Mouse (Mus musculus) MEL (cell line): ENCODE measurements at regions not wholly inside any gene's neighbourhood (a gene's known extent, or its start where the extent isn't known, plus 50 kb on each side); places are given as distances from the start of the nearest gene placed in this dataset.

ENCODE experiments used
- DNase-seq: peaks from one replicate; pipeline ENCODE4 v3.0.0; 2011; ENCODE audit warnings: low read depth, low spot score
- H3K27ac ChIP-seq: 2 replicates; pipeline ENCODE4 v1.5.1; 2012; ENCODE audit warnings: low read depth, mild to moderate bottlenecking, control low read depth, low read length, moderate library complexity; ENCODE audit not compliant: control insufficient read depth
- H3K27me3 ChIP-seq, 2 experiments: fragments of 150-350 bp in 1 of 2; sonication (generic) in 1 of 2; 2 replicates each; pipeline ENCODE4 v1.6.1; 2012; ENCODE audit warnings: low read length in 2 of 2, mild to moderate bottlenecking in 2 of 2, improper control_type of control experiment in 1 of 2, moderate library complexity in 1 of 2; ENCODE audit not compliant: insufficient read depth in 2 of 2, control insufficient read depth in 1 of 2
- H3K36me3 ChIP-seq, 2 experiments: 2 replicates each; pipeline ENCODE4 v1.6.1; 2012 to 2014; ENCODE audit warnings: low read length in 2 of 2, improper control_type of control experiment in 1 of 2, inconsistent platforms in 1 of 2, mild to moderate bottlenecking in 1 of 2; ENCODE audit not compliant: insufficient read depth in 2 of 2, control insufficient read depth in 1 of 2
- H3K4me1 ChIP-seq, 2 experiments: fragments of 150-350 bp in 1 of 2; sonication (generic) in 1 of 2; 2 replicates each; pipeline ENCODE4 v1.6.1; 2012; ENCODE audit warnings: low read length in 2 of 2, improper control_type of control experiment in 1 of 2, mild to moderate bottlenecking in 1 of 2; ENCODE audit not compliant: insufficient read depth in 2 of 2, control insufficient read depth in 1 of 2
- H3K4me3 ChIP-seq, 2 experiments: fragments of 150-350 bp in 1 of 2; sonication (generic) in 1 of 2; 2 replicates each; pipeline ENCODE4 v1.5.1; 2012; ENCODE audit warnings: low read depth in 2 of 2, low read length in 2 of 2, mild to moderate bottlenecking in 2 of 2, moderate library complexity in 2 of 2, control low read depth in 1 of 2, improper control_type of control experiment in 1 of 2; ENCODE audit not compliant: control insufficient read depth in 1 of 2, insufficient read depth in 1 of 2
- H3K79me2 ChIP-seq: 2 replicates; pipeline ENCODE4 v1.6.1; 2012; ENCODE audit warnings: mild to moderate bottlenecking, low read length, moderate library complexity; ENCODE audit not compliant: control insufficient read depth, poor library complexity, insufficient read depth
- H3K9ac ChIP-seq: 2 replicates; pipeline ENCODE4 v1.6.1; 2012; ENCODE audit warnings: low read depth, mild to moderate bottlenecking, control low read depth, low read length, moderate library complexity; ENCODE audit not compliant: control insufficient read depth, poor library complexity, severe bottlenecking
- H3K9me3 ChIP-seq: fragments of 150-350 bp; sonication (generic); replicated peaks from 2 replicates; pipeline ENCODE4 v1.6.1; 2012; ENCODE audit warnings: mild to moderate bottlenecking, low read length, improper control_type of control experiment, moderate library complexity; ENCODE audit not compliant: insufficient read depth
- BHLHE40 ChIP-seq: IDR thresholded peaks from 2 replicates; pipeline ENCODE4 v1.6.1; 2012; ENCODE audit warnings: low read depth, mild to moderate bottlenecking, inconsistent platforms, low read length, improper control_type of control experiment, borderline replicate concordance
- CHD1 ChIP-seq: IDR thresholded peaks from 2 replicates; pipeline ENCODE4 v1.6.1; 2012; ENCODE audit warnings: low read depth, mild to moderate bottlenecking, inconsistent platforms, low read length, improper control_type of control experiment
- CTCF ChIP-seq, 3 experiments: IDR thresholded peaks in 2 of 3; conservative IDR thresholded peaks in 1 of 3; 2 replicates each; pipeline ENCODE4 v1.5.1; 2011 to 2012; ENCODE audit warnings: low read length in 3 of 3, low read depth in 2 of 3, mild to moderate bottlenecking in 2 of 3, improper control_type of control experiment in 1 of 3, inconsistent platforms in 1 of 3, mixed read lengths in 1 of 3, moderate library complexity in 1 of 3; ENCODE audit not compliant: control insufficient read depth in 1 of 3, insufficient read depth in 1 of 3, poor library complexity in 1 of 3, severe bottlenecking in 1 of 3
- EP300 ChIP-seq, 2 experiments: IDR thresholded peaks; 2 replicates each; pipeline ENCODE4 v1.6.1; 2011; ENCODE audit warnings: improper control_type of control experiment in 2 of 2, low read length in 2 of 2, low read depth in 1 of 2, mild to moderate bottlenecking in 1 of 2
- ETS1 ChIP-seq: IDR thresholded peaks from 2 replicates; pipeline ENCODE4 v1.6.1; 2012; ENCODE audit warnings: low read depth, mild to moderate bottlenecking, inconsistent platforms, low read length, improper control_type of control experiment, moderate library complexity
- GABPA ChIP-seq: IDR thresholded peaks from 2 replicates; pipeline ENCODE4 v1.6.1; 2012; ENCODE audit warnings: low read depth, mild to moderate bottlenecking, inconsistent platforms, low read length, improper control_type of control experiment, moderate library complexity
- KAT2A ChIP-seq: conservative IDR thresholded peaks from 2 replicates; pipeline ENCODE4 v1.6.1; 2012; ENCODE audit warnings: low read depth, low read length, improper control_type of control experiment, inconsistent platforms
- MYC ChIP-seq: IDR thresholded peaks from 2 replicates; pipeline ENCODE4 v1.6.1; 2011; ENCODE audit warnings: low read depth, mild to moderate bottlenecking, low read length, improper control_type of control experiment, moderate library complexity
- NELFE ChIP-seq: IDR thresholded peaks from 2 replicates; pipeline ENCODE4 v1.6.1; 2011; ENCODE audit warnings: low read depth, low read length, improper control_type of control experiment
- POLR2A ChIP-seq, 2 experiments: IDR thresholded peaks; 2 replicates each; pipeline ENCODE4 v1.6.1; 2011 to 2012; ENCODE audit warnings: low read length in 2 of 2, mild to moderate bottlenecking in 2 of 2, control low read depth in 1 of 2, improper control_type of control experiment in 1 of 2, low read depth in 1 of 2, moderate library complexity in 1 of 2; ENCODE audit not compliant: control insufficient read depth in 1 of 2, insufficient read depth in 1 of 2, poor library complexity in 1 of 2
- POLR2AphosphoS5 ChIP-seq: IDR thresholded peaks from 2 replicates; pipeline ENCODE4 v1.6.1; 2012; ENCODE audit warnings: low read depth, borderline replicate concordance, mild to moderate bottlenecking, inconsistent platforms, low read length, moderate library complexity, mixed read lengths
- RAD21 ChIP-seq: IDR thresholded peaks from 2 replicates; pipeline ENCODE4 v1.6.1; 2011; ENCODE audit warnings: mild to moderate bottlenecking, low read depth, low read length, improper control_type of control experiment
- RCOR1 ChIP-seq: IDR thresholded peaks from 2 replicates; pipeline ENCODE4 v1.6.1; 2012; ENCODE audit warnings: low read depth, mild to moderate bottlenecking, inconsistent platforms, low read length, improper control_type of control experiment
- SIN3A ChIP-seq: IDR thresholded peaks from 2 replicates; pipeline ENCODE4 v1.6.1; 2012; ENCODE audit warnings: low read length, improper control_type of control experiment, inconsistent platforms
- TAL1 ChIP-seq: IDR thresholded peaks from 2 replicates; pipeline ENCODE4 v1.6.1; 2012; ENCODE audit warnings: mild to moderate bottlenecking, inconsistent platforms, low read length, moderate library complexity, mixed read lengths
- UBTF ChIP-seq: IDR thresholded peaks from 2 replicates; pipeline ENCODE4 v1.6.1; 2012; ENCODE audit warnings: low read depth, mild to moderate bottlenecking, inconsistent platforms, low read length, improper control_type of control experiment, moderate library complexity, borderline replicate concordance; ENCODE audit not compliant: insufficient read depth
- USF1 ChIP-seq: IDR thresholded peaks from 2 replicates; pipeline ENCODE4 v1.6.1; 2014; ENCODE audit warnings: low read depth, mild to moderate bottlenecking, inconsistent platforms, low read length, improper control_type of control experiment, moderate library complexity
- ZMIZ1 ChIP-seq: IDR thresholded peaks from 2 replicates; pipeline ENCODE4 v1.6.1; 2012; ENCODE audit warnings: low read depth, mild to moderate bottlenecking, inconsistent platforms, low read length, improper control_type of control experiment, moderate library complexity

GRCm38 (mm10) chr15:10770410-10771310 is 56.2 kb upstream of the Rai14 start:
- no peaks in the 10 kb centered on the region for H3K27me3 ChIP-seq
- peaks cover 0 to 6% of the 10 kb centered on the region in 2 experiments; a peak in 2 of 4 replicates for H3K4me1 ChIP-seq
- H3K4me3 ChIP-seq: no peak overlapping the region
- no peak overlapping the region for H3K9ac ChIP-seq
- no peaks in the 10 kb centered on the region for H3K79me2 ChIP-seq
- no peak for TF ChIP-seq CHD1
- no peak for TF ChIP-seq UBTF
- TF ChIP-seq BHLHE40: no peak
- TF ChIP-seq POLR2AphosphoS5: no peak
- no peak for TF ChIP-seq ZMIZ1
- TF ChIP-seq TAL1: no peak
- no peak for TF ChIP-seq MYC
- TF ChIP-seq SIN3A: no peak
- TF ChIP-seq KAT2A: no peak
- no peak for TF ChIP-seq RCOR1
- TF ChIP-seq EP300 (IDR thresholded peaks at IDR 0.05; ENCODE audit: low read depth in 1 of 2, low read length in 2 of 2): no peak
- H3K36me3 ChIP-seq: no peaks in the 10 kb centered on the region
- DNase-seq: no peak
- no peak overlapping the region for H3K27ac ChIP-seq
- no peaks in the 10 kb centered on the region for H3K9me3 ChIP-seq

GRCm38 (mm10) chr15:10771311-10771690 is 56.9 kb upstream of the Rai14 start:
- DNase-seq: no peak
- Histone ChIP-seq H3K9me3 (no peaks in the 10 kb centered on the region), H3K27ac (no peak overlapping the region), H3K9ac (no peak overlapping the region), H3K27me3 (no peaks in the 10 kb centered on the region), H3K4me3 (no peak overlapping the region), H3K79me2 (no peaks in the 10 kb centered on the region), H3K4me1 (peaks cover 0 to 6% of the 10 kb centered on the region in 2 experiments; a peak in 2 of 4 replicates), H3K36me3 (no peaks in the 10 kb centered on the region)
- no peak for TF ChIP-seq RAD21
- no peak for TF ChIP-seq POLR2A (IDR thresholded peaks at IDR 0.05; ENCODE audit: control insufficient read depth in 1 of 2, insufficient read depth in 1 of 2, low read depth in 1 of 2, low read length in 2 of 2, poor library complexity in 1 of 2)
- no peak for TF ChIP-seq ETS1
- TF ChIP-seq USF1: no peak
- no peak for TF ChIP-seq UBTF
- TF ChIP-seq GABPA: no peak
- TF ChIP-seq MYC: no peak
- no peak for TF ChIP-seq NELFE
- no peak for TF ChIP-seq CTCF (IDR thresholded peaks at IDR 0.05 in 2 of 3, conservative IDR thresholded peaks at IDR 0.05 in 1 of 3; ENCODE audit: control insufficient read depth in 1 of 3, insufficient read depth in 1 of 3, low read depth in 2 of 3, low read length in 3 of 3, poor library complexity in 1 of 3, severe bottlenecking in 1 of 3)
